Mouse (Mus musculus): ENCODE results near the gene Tnp2. TPM values are rescaled to one million over a fixed set of nuclear protein-coding genes. Genes with fewer than 3 reads are reported as not detected.

Tnp2 gene
- polyA plus RNA-seq, 1 experiment from 2014 or later: not detected

GRCm38 (mm10) chr16:10777579-10778160 lies 10.8 kb downstream of the Tnp2 start:
- H3K4me2 ChIP-seq (ENCODE audit: low read depth, low read length): no peak overlapping the region
- H3K9ac ChIP-seq (ENCODE audit: low read depth, low read length): no peak overlapping the region
- no peak for ATAC-seq
- WGBS: 71% methylated on average over 5 of the region's 5 CpGs
- H3K36me3 ChIP-seq (ENCODE audit: control insufficient read depth, insufficient read depth, low read length): 0 out of 2 replicates have a peak, but pooled peaks cover 2% of the 10 kb centered on the region
- no peaks in the 10 kb centered on the region for H3K27me3 ChIP-seq (replicated peaks; ENCODE audit: control insufficient read depth, insufficient read depth, low read length)
- H3K9me3 ChIP-seq (ENCODE audit: control insufficient read depth, low read length): no peaks in the 10 kb centered on the region
- H3K4me3 ChIP-seq (ENCODE audit: low read length): no peak overlapping the region
- H3K4me1 ChIP-seq (ENCODE audit: control insufficient read depth, insufficient read depth, low read length): peaks cover 5% of the 10 kb centered on the region
- H3K27ac ChIP-seq (ENCODE audit: low read length): no peak overlapping the region

GRCm38 (mm10) chr16:10776322-10776721 lies 12.1 kb downstream of the Tnp2 start:
- no peak for ATAC-seq
- Histone ChIP-seq H3K9me3 (ENCODE audit: control insufficient read depth, low read length) (no peaks in the 10 kb centered on the region), H3K4me1 (ENCODE audit: control insufficient read depth, insufficient read depth, low read length) (no peaks in the 10 kb centered on the region), H3K4me3 (ENCODE audit: low read length) (no peak overlapping the region), H3K27ac (ENCODE audit: low read length) (no peak overlapping the region), H3K9ac (ENCODE audit: low read depth, low read length) (no peak overlapping the region), H3K36me3 (ENCODE audit: control insufficient read depth, insufficient read depth, low read length) (no peaks in the 10 kb centered on the region), H3K4me2 (ENCODE audit: low read depth, low read length) (no peak overlapping the region), H3K27me3 (replicated peaks; ENCODE audit: control insufficient read depth, insufficient read depth, low read length) (no peaks in the 10 kb centered on the region)
- WGBS: 55% methylated on average over 7 of the region's 7 CpGs

GRCm38 (mm10) chr16:10774726-10775125 lies 13.7 kb downstream of the Tnp2 start:
- no peak for ATAC-seq
- Histone ChIP-seq H3K9ac (ENCODE audit: low read depth, low read length) (no peak overlapping the region), H3K4me2 (ENCODE audit: low read depth, low read length) (no peak overlapping the region), H3K27me3 (replicated peaks; ENCODE audit: control insufficient read depth, insufficient read depth, low read length) (no peaks in the 10 kb centered on the region), H3K36me3 (ENCODE audit: control insufficient read depth, insufficient read depth, low read length) (no peaks in the 10 kb centered on the region), H3K4me1 (ENCODE audit: control insufficient read depth, insufficient read depth, low read length) (peaks cover 2% of the 10 kb centered on the region; the same call in 1 of the 2 replicates), H3K27ac (ENCODE audit: low read length) (no peak overlapping the region), H3K9me3 (ENCODE audit: control insufficient read depth, low read length) (no peaks in the 10 kb centered on the region), H3K4me3 (ENCODE audit: low read length) (no peak overlapping the region)
- WGBS: 57% methylated on average over 4 of the region's 4 CpGs

- H3K4me1 ChIP-seq (ENCODE audit: control insufficient read depth, insufficient read depth, low read length): peaks cover 5% of the 10 kb centered on the region; the same call in 1 of the 2 replicates
- no peak overlapping the region for H3K27ac ChIP-seq (ENCODE audit: low read length)
- WGBS: 82% methylated on average over 8 of the region's 8 CpGs
- ATAC-seq: no peak
- H3K36me3 ChIP-seq (ENCODE audit: control insufficient read depth, insufficient read depth, low read length): no peaks in the 10 kb centered on the region
- no peaks in the 10 kb centered on the region for H3K9me3 ChIP-seq (ENCODE audit: control insufficient read depth, low read length)
- H3K4me2 ChIP-seq (ENCODE audit: low read depth, low read length): no peak overlapping the region
- H3K27me3 ChIP-seq (replicated peaks; ENCODE audit: control insufficient read depth, insufficient read depth, low read length): no peaks in the 10 kb centered on the region
- H3K4me3 ChIP-seq (ENCODE audit: low read length): no peak overlapping the region
- no peak overlapping the region for H3K9ac ChIP-seq (ENCODE audit: low read depth, low read length)
Measured at GRCm38 (mm10) chr16:10773543-10773942, 14.9 kb downstream of the Tnp2 start.

GRCm38 (mm10) chr16:10771769-10772510 lies 16.5 kb downstream of the Tnp2 start:
- ATAC-seq: no peak
- 75% methylated on average over 19 of the region's 19 CpGs for WGBS
- H3K27ac ChIP-seq (ENCODE audit: low read length): no peak overlapping the region
- H3K9ac ChIP-seq (ENCODE audit: low read depth, low read length): no peak overlapping the region
- H3K4me3 ChIP-seq (ENCODE audit: low read length): no peak overlapping the region
- H3K9me3 ChIP-seq (ENCODE audit: control insufficient read depth, low read length): no peaks in the 10 kb centered on the region
- peaks cover 5% of the 10 kb centered on the region; the same call in 1 of the 2 replicates for H3K4me1 ChIP-seq (ENCODE audit: control insufficient read depth, insufficient read depth, low read length)
- H3K36me3 ChIP-seq (ENCODE audit: control insufficient read depth, insufficient read depth, low read length): no peaks in the 10 kb centered on the region
- no peak overlapping the region for H3K4me2 ChIP-seq (ENCODE audit: low read depth, low read length)
- no peaks in the 10 kb centered on the region for H3K27me3 ChIP-seq (replicated peaks; ENCODE audit: control insufficient read depth, insufficient read depth, low read length)

GRCm38 (mm10) chr16:10770531-10771325 lies 17.7 kb downstream of the Tnp2 start:
- Histone ChIP-seq H3K9me3 (ENCODE audit: control insufficient read depth, low read length) (no peaks in the 10 kb centered on the region), H3K4me2 (ENCODE audit: low read depth, low read length) (no peak overlapping the region), H3K4me3 (ENCODE audit: low read length) (no peak overlapping the region), H3K27ac (ENCODE audit: low read length) (no peak overlapping the region), H3K36me3 (ENCODE audit: control insufficient read depth, insufficient read depth, low read length) (no peaks in the 10 kb centered on the region), H3K27me3 (replicated peaks; ENCODE audit: control insufficient read depth, insufficient read depth, low read length) (no peaks in the 10 kb centered on the region), H3K9ac (ENCODE audit: low read depth, low read length) (no peak overlapping the region), H3K4me1 (ENCODE audit: control insufficient read depth, insufficient read depth, low read length) (peaks cover 5% of the 10 kb centered on the region; the same call in 1 of the 2 replicates)
- ATAC-seq: no peak; the same call in 1 of the 2 replicates
- WGBS: 43% methylated on average over 4 of the region's 4 CpGs

- Histone ChIP-seq H3K36me3 (ENCODE audit: control insufficient read depth, insufficient read depth, low read length) (no peaks in the 10 kb centered on the region), H3K4me1 (ENCODE audit: control insufficient read depth, insufficient read depth, low read length) (peaks cover 5% of the 10 kb centered on the region), H3K4me2 (ENCODE audit: low read depth, low read length) (no peak overlapping the region), H3K9ac (ENCODE audit: low read depth, low read length) (no peak overlapping the region), H3K9me3 (ENCODE audit: control insufficient read depth, low read length) (no peaks in the 10 kb centered on the region), H3K4me3 (ENCODE audit: low read length) (no peak overlapping the region), H3K27ac (ENCODE audit: low read length) (no peak overlapping the region), H3K27me3 (replicated peaks; ENCODE audit: control insufficient read depth, insufficient read depth, low read length) (no peaks in the 10 kb centered on the region)
- 50% methylated on average over 2 of the region's 2 CpGs for WGBS
- no peak for ATAC-seq
Measured at GRCm38 (mm10) chr16:10769661-10770060, 18.8 kb downstream of the Tnp2 start.

GRCm38 (mm10) chr16:10768821-10769220 lies 19.6 kb downstream of the Tnp2 start:
- Histone ChIP-seq H3K27me3 (replicated peaks; ENCODE audit: control insufficient read depth, insufficient read depth, low read length) (no peaks in the 10 kb centered on the region), H3K4me1 (ENCODE audit: control insufficient read depth, insufficient read depth, low read length) (peaks cover 6% of the 10 kb centered on the region), H3K9me3 (ENCODE audit: control insufficient read depth, low read length) (no peaks in the 10 kb centered on the region), H3K4me2 (ENCODE audit: low read depth, low read length) (no peak overlapping the region), H3K9ac (ENCODE audit: low read depth, low read length) (no peak overlapping the region), H3K27ac (ENCODE audit: low read length) (no peak overlapping the region), H3K36me3 (ENCODE audit: control insufficient read depth, insufficient read depth, low read length) (no peaks in the 10 kb centered on the region), H3K4me3 (ENCODE audit: low read length) (no peak overlapping the region)
- 51% methylated on average over 9 of the region's 9 CpGs for WGBS
- ATAC-seq: peak; percentile 27; the same call in 1 of the 2 replicates

GRCm38 (mm10) chr16:10767158-10767557 lies 21.3 kb downstream of the Tnp2 start:
- Histone ChIP-seq H3K36me3 (ENCODE audit: control insufficient read depth, insufficient read depth, low read length) (no peaks in the 10 kb centered on the region), H3K4me1 (ENCODE audit: control insufficient read depth, insufficient read depth, low read length) (peaks cover 9% of the 10 kb centered on the region), H3K27me3 (replicated peaks; ENCODE audit: control insufficient read depth, insufficient read depth, low read length) (no peaks in the 10 kb centered on the region; the same call in 1 of the 2 replicates), H3K9me3 (ENCODE audit: control insufficient read depth, low read length) (no peaks in the 10 kb centered on the region), H3K27ac (ENCODE audit: low read length) (no peak overlapping the region), H3K9ac (ENCODE audit: low read depth, low read length) (no peak overlapping the region), H3K4me2 (ENCODE audit: low read depth, low read length) (no peak overlapping the region), H3K4me3 (ENCODE audit: low read length) (no peak overlapping the region)
- WGBS: 51% methylated on average over 4 of the region's 4 CpGs
- ATAC-seq: no peak

Data from intestine, embryonic 16.5 days (tissue).